Mouse (Mus musculus) cerebellum, postnatal 14 days (tissue): ENCODE measurements around the gene Fam3c.

Experiments
- DNase-seq, 2 experiments: peaks; one replicate each; pipeline ENCODE4 v3.0.0; 2021; ENCODE audit warnings: mixed read lengths in 2 of 2

Gene Fam3c

DNA sequence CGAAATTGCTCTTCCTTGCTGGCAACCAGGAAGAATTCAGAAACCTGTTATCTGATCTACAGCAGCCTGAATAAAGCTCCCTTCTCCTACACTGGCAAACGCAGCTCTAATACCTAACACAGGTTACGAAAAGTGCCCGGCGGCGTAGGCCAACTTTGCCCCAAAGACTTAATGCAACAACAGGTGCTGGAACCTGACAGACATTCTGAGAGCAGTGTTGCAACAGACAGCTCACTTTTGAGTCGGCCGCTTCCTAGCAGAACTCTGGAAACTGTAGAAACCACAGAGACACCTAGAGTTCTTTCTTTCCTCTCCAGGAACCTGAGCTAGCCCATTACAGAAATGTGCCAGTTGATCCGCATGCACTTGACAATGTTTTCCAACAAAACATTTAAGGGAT lies 4.5 kb downstream of the Fam3c start:
- no peak for DNase-seq

DNA sequence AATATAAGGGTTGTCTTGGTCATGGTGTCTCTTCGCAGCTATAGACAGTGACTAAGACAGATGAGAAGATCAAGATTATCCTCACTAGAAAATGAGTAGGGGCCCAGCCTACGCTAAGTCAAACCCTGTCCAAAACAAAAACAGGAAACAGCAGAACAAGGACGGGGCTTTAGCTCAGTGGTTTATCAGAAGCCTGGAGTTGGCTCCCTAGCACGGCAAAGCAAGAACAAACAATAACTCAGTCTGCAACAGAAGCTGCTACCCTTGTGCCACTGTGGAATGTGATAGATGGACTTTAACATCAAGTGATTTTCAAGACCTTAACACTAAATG lies 5.8 kb downstream of the Fam3c start:
- no peak for DNase-seq

DNA sequence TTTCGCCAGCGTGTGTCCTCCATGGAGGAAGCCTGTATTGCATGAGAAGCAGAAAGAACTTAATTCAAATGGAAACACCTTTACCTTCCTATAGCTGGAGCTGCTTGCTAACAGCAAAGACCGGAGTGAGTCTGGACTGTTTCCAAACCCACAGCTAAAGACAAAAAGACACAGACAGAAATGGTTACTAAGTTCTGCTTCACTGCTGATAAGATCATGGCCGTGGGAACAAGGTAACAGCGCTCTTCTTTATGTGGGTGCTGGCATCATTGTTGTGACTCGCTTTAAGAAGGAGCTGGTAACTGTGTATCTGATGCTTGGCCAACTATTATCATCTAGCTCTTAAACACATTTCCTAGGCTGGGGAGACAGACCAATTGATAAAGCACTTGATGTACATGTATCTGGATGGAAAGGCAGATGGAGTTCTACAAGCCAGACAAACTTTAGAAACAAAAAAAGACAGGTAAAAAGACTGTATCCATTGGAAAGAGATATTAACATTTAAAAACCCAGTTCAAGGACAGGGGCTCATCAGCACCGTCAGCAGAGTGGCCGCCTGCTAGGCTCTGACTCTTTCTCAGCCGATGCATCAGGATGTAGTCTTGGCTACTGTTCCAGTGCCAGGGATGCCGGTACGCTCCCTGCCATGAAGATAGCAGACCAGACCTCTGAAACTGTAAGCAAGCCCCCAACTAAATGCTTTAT lies 6.4 kb downstream of the Fam3c start:
- no peak for DNase-seq

DNA sequence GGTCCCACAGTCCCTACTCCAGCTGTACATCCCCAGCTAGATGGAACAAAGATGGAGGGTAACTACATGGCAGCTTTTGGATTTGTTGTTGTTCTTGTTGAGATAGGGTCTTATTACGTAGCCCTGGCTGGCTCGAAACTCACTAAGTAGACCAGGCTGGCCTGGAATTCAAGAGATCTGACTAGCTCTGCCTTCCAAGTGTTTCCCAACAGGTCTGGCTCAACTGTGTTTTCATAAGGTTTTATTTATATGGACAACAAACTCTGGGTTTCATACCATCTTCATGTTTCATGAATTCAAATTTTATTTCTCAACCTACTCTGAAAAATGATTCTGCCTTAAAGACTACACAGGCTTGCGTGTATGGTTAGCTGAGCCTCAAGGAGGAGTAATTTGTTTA lies 7.1 kb downstream of the Fam3c start:
- DNase-seq: no peak

DNA sequence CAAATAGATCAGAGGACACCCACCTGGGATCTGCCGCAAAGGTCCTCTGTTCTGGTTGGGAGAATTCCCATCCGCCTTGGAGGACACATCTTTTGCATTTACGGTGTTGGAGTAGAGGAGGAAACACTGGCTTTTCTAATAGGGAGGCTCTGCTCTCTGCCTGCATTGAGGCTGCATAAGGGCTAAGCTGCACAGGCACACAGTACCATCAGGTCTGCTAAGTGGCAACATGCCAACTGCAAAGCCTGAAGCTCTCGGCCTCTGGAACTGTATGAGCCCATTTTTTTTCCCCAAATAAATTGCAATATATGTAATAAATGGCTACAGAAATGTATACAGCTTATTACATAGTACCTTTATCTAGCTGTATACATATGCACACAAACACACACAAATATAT lies 7.9 kb downstream of the Fam3c start:
- peak; percentile 38 to 39 for DNase-seq

DNA sequence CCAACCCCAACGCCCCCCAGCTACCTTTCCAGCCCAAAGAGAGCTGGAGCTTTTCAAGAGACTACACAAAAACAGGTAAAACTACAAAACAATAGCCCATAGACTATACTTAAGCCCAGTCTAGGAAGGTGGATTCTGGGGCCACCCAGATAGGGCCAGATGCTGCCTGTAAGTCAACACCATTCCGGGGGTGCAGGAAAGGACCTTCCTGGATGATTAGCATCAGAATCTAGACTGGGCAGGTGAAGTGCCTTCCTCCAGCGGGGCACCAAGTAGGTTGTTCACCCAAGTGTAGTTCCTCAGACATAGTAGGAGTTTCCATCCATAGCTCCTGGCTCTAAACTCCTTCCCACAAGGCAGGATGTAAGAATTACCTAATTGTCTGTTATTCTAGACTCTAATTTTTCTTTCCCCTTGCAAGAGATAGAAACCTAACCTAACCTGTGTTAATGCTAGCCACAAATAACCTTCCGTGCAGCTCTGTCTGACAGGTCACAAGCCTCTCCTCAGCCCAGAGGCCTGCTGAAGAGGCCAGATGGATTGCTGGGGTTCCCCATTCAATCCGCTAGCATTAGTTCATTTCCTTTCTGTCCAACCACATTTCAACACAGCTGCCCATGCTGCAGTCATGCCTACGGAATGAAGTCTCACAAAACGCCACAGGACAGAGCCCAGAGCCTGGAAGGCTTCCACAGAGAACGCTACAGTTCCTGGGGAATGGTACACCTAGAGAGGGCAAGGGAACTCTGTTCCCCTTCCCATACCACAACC lies 8.7 kb downstream of the Fam3c start:
- DNase-seq: no peak

DNA sequence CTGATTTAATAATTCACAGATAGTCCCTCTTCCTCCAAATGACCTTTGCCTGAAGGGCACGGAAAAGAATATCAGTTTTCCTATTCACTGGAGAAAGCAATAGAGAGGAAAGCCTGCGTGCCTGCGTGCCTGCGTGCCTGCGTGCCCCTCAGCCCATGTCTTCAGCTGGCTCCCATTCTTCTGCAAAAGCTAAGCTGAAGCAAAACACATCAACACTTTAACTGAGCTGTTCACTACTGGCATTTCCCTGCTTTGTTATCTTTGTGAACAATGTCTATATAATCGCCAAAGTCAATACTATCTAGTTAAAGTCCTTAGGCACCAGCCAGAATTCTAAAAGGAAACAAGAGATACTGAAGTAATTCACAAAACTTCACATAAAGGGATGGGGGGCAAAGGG lies 11.6 kb downstream of the Fam3c start:
- no peak for DNase-seq

DNA sequence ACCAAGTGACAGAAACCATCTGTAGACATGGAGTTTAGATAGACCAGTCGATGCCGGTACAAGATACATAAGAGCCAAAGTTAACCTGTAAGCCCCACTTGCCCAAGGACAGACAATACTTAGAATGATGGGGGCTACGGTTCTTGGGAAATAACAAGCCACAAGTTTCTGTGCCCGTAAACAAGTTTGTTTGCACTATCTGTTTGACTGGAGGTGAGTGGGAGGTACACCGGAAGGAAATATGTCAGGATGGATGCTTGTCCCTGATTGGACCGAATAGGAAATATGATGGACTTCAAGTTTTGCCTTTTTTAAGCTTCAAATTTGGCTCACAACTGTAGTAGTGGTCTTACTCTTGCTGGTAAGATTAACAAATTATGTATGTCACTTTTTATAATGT lies 12.3 kb downstream of the Fam3c start:
- DNase-seq: no peak

DNA sequence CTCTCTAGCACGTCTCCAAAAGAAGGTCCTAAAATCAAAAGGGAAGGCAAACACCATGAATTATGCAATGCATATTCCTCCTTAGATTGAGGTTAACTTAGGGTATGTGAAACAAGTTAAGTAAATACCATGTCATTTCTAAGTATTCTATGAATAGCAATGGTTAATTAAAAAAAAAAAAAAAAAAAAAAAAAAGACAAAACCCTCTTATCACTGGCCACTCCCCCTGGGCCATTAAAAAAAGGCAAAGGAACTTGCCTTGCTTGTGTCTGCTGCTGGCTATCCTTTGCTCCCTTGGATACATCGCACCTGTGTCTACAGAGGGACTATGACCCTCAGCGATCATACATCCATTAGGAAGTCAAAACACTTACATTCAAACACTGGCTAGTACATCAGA lies 12.8 kb downstream of the Fam3c start:
- no peak for DNase-seq

DNA sequence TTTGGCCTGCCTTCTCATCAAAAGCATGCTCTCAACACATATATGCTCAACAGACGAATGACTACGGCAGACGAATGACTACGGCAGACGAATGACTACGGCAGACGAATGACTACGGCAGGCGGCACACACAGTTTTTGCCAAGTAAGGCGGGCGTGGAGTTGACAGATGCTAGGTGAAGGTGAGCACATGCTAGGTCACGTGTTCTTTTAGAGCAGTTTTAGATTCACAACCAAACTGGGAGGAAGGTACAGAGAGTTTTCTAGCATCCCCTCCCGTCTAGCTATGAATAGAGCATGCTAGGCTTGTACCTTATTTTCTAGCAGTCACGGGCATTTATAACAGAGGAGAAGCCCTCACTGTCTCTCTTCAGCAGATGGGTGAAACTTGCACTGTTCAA lies 15.3 kb downstream of the Fam3c start:
- DNase-seq: no peak

DNA sequence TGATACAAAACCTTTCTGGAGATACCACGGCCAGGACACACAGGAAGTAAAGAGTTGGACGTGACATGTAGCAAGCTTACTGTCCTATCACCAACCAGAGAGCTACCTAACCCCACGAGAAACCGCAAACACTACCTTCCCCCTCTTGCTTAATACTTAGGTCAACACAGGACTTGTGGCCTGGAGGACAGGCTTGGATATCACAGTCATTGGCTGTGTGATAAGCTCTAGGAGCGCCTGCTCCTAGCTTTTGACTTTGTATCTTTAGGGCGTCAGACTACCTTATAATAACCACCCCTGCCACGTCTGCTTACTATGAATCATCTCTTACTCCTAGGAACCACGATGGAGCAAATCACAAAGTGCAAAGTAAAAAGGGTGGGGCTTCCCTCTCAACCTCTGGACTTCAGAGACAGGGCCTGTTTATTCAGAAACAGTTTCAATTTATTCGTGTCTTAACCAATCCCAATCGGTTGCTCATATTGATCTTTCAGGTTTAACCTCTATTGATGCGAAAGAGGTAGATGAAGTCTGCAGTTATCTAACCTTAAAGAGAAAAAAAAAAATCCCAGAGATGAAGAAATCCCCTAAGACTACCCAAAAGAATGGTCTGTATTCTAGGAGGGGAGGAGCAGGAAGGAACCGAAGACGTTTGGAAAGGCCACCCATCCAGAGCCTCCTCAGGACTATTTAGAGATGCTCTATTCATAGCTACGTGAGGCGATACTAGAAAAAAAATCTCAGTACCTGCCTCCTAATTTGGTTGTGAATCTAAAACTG lies 16.1 kb downstream of the Fam3c start:
- DNase-seq: no peak

DNA sequence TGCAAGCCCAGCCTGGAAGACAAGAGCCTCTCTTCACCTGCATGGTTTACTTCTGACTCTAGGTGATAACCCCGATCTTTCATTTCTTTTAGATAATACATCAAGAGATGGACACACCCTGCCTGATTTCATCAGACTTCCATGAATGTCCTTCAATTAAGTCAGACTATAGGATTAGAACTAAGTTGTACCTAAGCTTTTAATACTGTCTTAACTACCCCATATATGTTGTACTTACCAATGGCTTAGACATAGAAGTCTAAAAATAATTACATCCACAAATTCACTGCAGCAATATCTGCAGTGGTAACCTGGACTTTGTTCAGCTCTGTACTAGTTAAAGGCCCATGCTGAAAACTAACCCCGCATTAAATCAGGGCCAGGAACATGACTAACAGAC lies 23.5 kb downstream of the Fam3c start:
- no peak for DNase-seq

DNA sequence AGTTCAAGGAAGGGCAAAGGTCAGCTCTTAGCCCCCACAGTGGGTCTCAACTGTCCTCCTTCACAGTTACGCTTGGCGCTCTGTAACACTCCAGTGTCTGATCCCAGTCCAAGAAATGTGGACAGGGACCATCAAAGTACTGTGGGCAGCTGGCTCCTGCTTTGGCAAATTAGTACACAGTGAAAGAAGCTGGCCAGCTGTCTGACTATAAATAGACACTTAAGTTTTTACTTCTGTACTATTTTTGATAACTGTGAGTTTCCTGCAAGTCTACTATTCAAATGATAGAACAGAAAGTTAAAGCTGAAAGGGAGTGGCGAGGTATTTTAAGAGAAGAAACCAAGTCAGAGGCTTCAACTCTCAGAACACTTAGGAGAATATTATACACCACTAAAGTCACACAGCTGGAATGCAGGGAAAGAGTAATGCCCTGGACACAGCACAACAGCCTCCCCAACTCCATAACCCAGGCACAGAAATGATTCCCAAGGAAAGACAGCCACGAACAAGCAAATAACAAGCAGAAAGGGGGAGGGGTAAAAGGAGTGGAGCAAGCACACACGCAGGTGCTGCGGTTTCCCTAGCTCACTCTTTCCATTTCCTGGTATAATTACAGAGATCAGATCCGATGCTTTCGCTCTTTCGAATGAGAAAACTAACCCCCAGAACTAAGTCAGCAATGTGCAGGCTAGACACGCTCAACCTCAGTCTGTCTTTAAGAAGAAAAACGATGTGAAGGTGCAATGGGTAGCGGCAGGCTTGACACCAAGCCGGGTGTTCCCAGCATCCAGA lies 25.7 kb downstream of the Fam3c start:
- no peak for DNase-seq

DNA sequence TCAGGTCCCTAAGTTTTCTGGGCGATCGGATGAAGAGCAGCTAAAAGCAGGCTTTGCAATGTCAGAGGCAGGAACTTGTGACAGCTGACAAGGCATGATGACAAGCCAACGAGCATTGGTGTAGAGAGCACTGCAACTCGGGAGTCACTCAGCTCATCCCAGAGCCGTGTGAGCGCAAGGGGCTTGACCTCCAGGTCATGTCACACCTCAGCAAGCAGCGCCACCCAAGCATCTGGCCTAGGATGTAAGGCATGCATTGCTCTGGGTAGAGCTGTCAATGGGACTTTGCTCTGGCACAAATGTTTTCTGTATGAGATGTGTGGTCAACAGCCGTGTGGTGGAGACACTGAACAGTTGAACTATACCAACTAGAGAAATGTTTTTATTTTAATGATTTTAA lies 28.1 kb downstream of the Fam3c start:
- DNase-seq: no peak

DNA sequence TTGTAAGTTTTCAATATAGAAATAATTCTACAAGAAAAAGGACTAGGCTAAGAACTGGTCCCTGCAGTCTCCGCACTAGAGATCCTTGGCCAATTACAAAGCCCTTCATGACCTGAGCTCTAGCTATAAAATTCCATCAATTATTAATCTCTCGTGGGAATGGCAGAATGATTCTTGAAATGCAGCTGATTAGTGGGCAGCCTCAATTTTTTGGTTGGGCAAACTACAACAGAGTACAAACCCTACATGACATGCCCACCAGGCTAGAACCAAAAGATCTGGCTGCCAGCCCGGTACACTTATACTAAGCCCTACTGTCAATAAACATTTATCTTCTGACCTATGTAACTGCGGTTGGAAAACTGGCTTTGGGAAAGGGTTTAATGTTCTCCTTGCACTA lies 29.0 kb downstream of the Fam3c start:
- DNase-seq: no peak

DNA sequence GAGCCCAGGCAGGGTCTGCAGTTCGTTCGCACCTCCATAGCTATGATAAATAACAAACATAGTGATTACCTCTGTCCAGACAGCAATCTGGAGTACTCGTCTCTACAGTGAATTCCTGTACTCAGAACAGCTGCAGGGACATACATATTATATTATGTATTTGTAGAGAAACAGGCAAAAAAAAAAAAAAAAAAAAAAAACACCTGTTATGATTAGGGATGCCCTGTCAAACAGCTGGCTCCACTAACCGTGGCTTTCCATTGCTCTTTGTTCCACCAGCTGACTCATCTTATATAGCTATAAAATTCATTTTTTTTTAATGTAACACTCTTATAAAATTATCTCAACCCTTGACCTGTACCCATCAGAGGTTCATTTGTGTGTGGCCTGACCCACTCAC lies 29.8 kb downstream of the Fam3c start:
- no peak for DNase-seq

DNA sequence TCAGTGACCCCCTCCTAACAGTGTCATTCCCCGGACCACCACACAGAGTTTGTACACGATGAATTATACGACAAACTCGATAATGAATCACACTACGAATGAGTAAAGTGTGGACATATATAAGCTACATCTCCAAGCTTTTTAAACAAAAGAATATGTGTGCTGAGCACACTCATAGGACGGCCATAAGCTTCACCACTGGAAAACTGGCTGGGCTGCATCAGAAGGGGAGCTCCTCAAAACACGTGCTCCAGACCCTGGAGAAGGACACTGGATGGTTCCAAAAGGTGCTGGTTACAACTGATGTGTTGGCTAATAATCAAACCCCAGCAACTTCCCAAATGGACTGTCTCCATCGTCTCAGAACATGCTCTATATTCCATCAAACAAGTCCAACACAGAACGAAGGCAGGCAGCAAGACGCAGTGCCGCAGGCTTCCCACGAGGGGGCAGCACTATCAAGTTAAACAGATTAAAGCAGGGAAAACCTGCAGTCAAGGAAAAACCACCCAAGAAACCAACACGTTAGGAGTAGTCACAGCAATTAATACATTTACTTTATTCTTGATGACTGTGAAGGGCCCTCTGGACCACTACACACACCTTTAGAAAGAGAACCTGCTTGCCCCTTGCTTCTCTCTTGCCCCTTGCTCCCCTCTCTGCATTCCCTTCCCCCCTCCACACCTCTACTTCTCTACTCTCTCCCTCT lies 30.5 kb downstream of the Fam3c start:
- peak; percentile 85 to 89 for DNase-seq

DNA sequence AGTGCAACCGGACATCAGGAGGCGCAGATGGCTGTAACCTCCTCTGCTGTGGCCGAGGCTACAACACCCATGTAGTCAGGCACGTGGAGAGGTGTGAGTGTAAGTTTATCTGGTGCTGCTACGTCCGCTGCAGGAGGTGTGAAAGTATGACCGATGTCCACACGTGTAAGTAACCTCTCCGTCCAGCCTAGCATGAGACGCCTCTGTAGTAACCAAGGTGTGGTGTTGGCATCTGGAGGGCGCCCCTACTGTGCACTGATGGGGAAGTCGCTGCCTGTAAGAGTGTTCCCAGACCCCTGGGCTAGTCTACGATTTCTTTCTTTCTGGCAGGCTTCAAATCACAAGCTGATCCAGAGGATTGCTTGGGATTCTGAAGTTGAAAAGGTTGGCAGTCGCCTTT lies 58.0 kb downstream of the Fam3c start:
- DNase-seq: no peak

DNA sequence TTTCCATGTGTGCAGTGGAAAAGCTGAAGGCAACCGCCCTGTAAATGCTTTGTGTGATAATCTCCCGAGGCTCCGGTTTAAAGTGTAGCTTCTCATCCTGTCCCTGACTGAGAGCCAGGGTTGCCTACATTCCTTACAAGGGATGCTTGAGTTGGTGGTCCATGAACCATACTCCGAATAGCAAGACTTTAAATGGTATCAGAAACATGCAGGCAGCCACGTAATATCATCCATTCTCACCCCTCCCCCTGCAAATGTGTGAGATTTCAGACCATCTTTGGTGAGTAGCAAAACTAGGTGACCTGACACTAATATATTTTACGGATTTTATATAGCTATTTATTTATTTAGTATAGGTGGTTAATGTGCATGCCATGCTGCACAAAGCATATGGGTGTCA lies 59.0 kb downstream of the Fam3c start:
- no peak for DNase-seq

DNA sequence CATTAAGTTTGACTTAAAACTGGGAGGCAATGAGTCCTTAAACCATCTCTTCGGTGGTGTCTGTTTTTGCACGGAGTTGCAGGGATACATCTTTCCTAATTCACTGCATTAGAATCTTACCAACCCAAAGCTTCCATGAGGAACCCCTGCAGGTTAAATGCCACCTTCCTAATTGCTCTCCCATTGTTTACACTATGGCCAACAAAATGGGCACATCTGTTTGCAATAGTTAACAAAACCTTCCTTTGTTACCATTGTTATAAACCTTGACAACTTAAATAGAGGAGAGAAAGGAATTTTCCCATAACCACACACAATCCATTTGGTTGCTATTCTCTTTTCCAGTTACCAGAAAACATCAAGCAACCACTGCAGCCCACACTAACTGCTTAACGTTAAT lies 62.1 kb downstream of the Fam3c start:
- DNase-seq: no peak

DNA sequence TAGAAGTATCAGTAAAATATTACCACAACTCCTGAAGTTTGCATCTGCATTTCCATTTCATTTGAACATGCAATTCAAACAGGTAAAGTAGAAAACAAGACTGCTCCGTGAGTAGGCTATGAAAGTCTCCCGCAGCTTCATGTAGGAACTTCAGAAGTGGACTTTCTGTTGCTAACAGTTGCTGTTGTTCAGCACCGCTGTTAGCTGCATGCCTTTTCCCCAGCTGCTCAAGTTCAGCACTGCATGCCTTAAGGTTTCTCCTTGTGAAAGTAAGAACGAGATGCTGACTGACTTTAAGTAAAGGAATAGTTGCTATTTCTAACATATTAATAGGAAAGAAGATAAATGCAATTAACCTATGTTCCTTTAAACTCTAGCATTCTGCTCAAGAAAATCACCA lies 64.0 kb downstream of the Fam3c start:
- peak in 1 of 2 experiments; percentile 10 for DNase-seq

DNA sequence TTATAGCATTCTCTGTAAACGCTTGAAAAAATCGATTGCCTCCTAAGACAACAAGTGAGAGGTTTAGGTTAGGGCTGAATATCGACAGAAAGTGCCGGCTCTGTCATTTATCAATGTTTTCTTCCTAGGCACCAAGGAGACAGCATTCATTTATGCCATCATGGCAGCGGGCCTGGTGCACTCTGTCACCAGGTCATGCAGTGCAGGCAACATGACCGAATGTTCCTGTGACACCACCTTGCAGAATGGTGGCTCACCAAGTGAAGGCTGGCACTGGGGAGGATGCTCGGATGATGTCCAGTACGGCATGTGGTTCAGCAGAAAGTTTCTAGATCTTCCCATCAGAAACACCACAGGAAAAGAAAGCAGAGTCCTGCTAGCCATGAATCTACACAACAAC lies 65.3 kb downstream of the Fam3c start:
- DNase-seq: peak in 1 of 2 experiments; percentile 6
